Comparison of ENCODE assay signal across 17 mouse cellular contexts in genomic region chr13:44711062-44711461, GRCm38 (mm10).
"Had no signal": no experiment of that assay in that cellular context is flagged by ENCODE, and none has a peak within 500 bp of the region (broad histone marks: within the 10 kb centered on the region; RNA-seq: fewer than 3 reads in every experiment).

No protein-coding gene starts in this region.

- H3K27me3 ChIP-seq: intestine, embryonic 15.5 days; limb, embryonic 15.5 days had no signal

- ATAC-seq: intestine, embryonic 15.5 days had no signal

- H3K27ac ChIP-seq: intestine, embryonic 15.5 days; kidney, postnatal 0 days; layer of hippocampus, adult 2 months; limb, embryonic 15.5 days had no signal

- H3K4me2 ChIP-seq: intestine, embryonic 15.5 days; limb, embryonic 15.5 days; lung, embryonic 14.5 days had no signal

- H3K9ac ChIP-seq: intestine, embryonic 15.5 days; limb, embryonic 15.5 days; lung, embryonic 14.5 days had no signal

- H3K9me3 ChIP-seq: intestine, embryonic 15.5 days; limb, embryonic 15.5 days; midbrain, embryonic 10.5 days had no signal

- H3K4me1 ChIP-seq: intestine, embryonic 15.5 days; limb, embryonic 15.5 days had no signal

- H3K4me3 ChIP-seq: intestine, embryonic 15.5 days; layer of hippocampus, adult 2 months; limb, embryonic 15.5 days; midbrain, embryonic 10.5 days; myocyte had no signal

- DNase-seq: kidney, adult 8-10 months; kidney, postnatal 4 days; left cerebral cortex, postnatal 4 days; lung, embryonic 14.5 days; lung, postnatal 10 days; lung, postnatal 4 days; midbrain, embryonic 14.5 days; right cerebral cortex, postnatal 4 days; spleen, adult 18-20 months; thymus, adult 18-20 months; thymus, postnatal 25 days had no signal

- H3K36me3 ChIP-seq: intestine, embryonic 15.5 days; limb, embryonic 15.5 days; midbrain, embryonic 10.5 days had no signal
